ENCODE assay signal across 8 mouse cellular contexts in genomic region chr4:133814804-133815515, GRCm38 (mm10). TPM values are rescaled to one million over a fixed set of nuclear protein-coding genes. Genes with fewer than 3 reads are reported as not detected.
DNase-seq lines count a peak whose midpoint lies in the region; ATAC-seq and TF ChIP-seq lines count a peak whose summit lies in the region.

No protein-coding gene starts in this region.

- no peaks in the 10 kb centered on the region for H3K9me3 ChIP-seq in embryonic facial prominence, embryonic 11.5 days (replicated peaks; ENCODE audit: control insufficient read depth, low read length)
- H3K9me3 ChIP-seq in hindbrain, postnatal 0 days (ENCODE audit: low read length), result no peaks in the 10 kb centered on the region
- no peaks in the 10 kb centered on the region for H3K9me3 ChIP-seq in midbrain, embryonic 11.5 days (ENCODE audit: control insufficient read depth, low read length)

- peak overlapping the region; percentile 82 for H3K4me2 ChIP-seq in embryonic facial prominence, embryonic 11.5 days (ENCODE audit: low read depth, low read length)
- H3K4me2 ChIP-seq in hindbrain, postnatal 0 days (ENCODE audit: low read depth, low read length), result peak overlapping the region; percentile 63
- peak overlapping the region; percentile 49 for H3K4me2 ChIP-seq in midbrain, embryonic 11.5 days

- peak overlapping the region; percentile 90 for H3K9ac ChIP-seq in embryonic facial prominence, embryonic 11.5 days (replicated peaks; ENCODE audit: low read length)
- H3K9ac ChIP-seq in hindbrain, postnatal 0 days (replicated peaks; ENCODE audit: low read length), result peak overlapping the region; percentile 78
- peak overlapping the region; percentile 79 for H3K9ac ChIP-seq in midbrain, embryonic 11.5 days (ENCODE audit: low read length)

- H3K27me3 ChIP-seq in C2C12 (ENCODE audit: control insufficient read depth, insufficient read depth, insufficient read length), result no peaks in the 10 kb centered on the region
- H3K27me3 ChIP-seq in embryonic facial prominence, embryonic 11.5 days (ENCODE audit: control insufficient read depth, insufficient read depth, low read length), result no peaks in the 10 kb centered on the region
- H3K27me3 ChIP-seq in hindbrain, postnatal 0 days (ENCODE audit: insufficient read depth, low read length), result no peaks in the 10 kb centered on the region
- no peaks in the 10 kb centered on the region for H3K27me3 ChIP-seq in midbrain, embryonic 11.5 days (ENCODE audit: control insufficient read depth, insufficient read depth, low read length)

- peak; percentile 52 for DNase-seq in cerebellum, adult 9-10 months
- peak; percentile 46 for DNase-seq in embryonic facial prominence, embryonic 11.5 days (ENCODE audit: low spot score)
- no peak for DNase-seq in hindbrain, postnatal 0 days (ENCODE audit: low spot score)
- peak; percentile 95 for DNase-seq in midbrain, embryonic 11.5 days (ENCODE audit: low spot score, missing footprints)
- DNase-seq in left cerebral cortex, postnatal 36 days (ENCODE audit: low spot score in 2 of 2), result no peak

- no peak overlapping the region for H3ac ChIP-seq in C2C12 (ENCODE audit: control insufficient read depth, insufficient read length, low read depth)

- 0 out of 2 replicates have a peak, but pooled peaks cover 4% of the 10 kb centered on the region for H3K4me1 ChIP-seq in embryonic facial prominence, embryonic 11.5 days (ENCODE audit: control insufficient read depth, insufficient read depth, low read length)
- H3K4me1 ChIP-seq in hindbrain, postnatal 0 days (ENCODE audit: insufficient read depth, low read length), result 0 out of 2 replicates have a peak, but pooled peaks cover 6% of the 10 kb centered on the region
- H3K4me1 ChIP-seq in midbrain, embryonic 11.5 days (ENCODE audit: control insufficient read depth, insufficient read depth, low read length), result peaks cover 19% of the 10 kb centered on the region

- ATAC-seq in cerebellum, adult (ENCODE audit: insufficient number of reproducible peaks, low FRiP score, low TSS enrichment), result no peak
- ATAC-seq in embryonic facial prominence, embryonic 11.5 days (replicated peaks; ENCODE audit: insufficient number of reproducible peaks, low FRiP score, low TSS enrichment, low read depth), result no peak
- no peak for ATAC-seq in hindbrain, postnatal 0 days
- ATAC-seq in midbrain, embryonic 11.5 days (ENCODE audit: low FRiP score), result no peak
- no peak for ATAC-seq in monocyte, adult 5-6 weeks (replicated peaks; ENCODE audit: insufficient number of reproducible peaks, low FRiP score, low TSS enrichment, poor library complexity, severe bottlenecking)

- H3K79me2 ChIP-seq in C2C12 (ENCODE audit: control insufficient read depth, insufficient read depth), result no peaks in the 10 kb centered on the region

- H3K27ac ChIP-seq in embryonic facial prominence, embryonic 11.5 days (replicated peaks; ENCODE audit: low read depth, low read length), result peak overlapping the region; percentile 100
- H3K27ac ChIP-seq in hindbrain, postnatal 0 days, result peak overlapping the region; percentile 100
- peak overlapping the region; percentile 99 for H3K27ac ChIP-seq in midbrain, embryonic 11.5 days (ENCODE audit: low read depth, low read length)

- H3K79me3 ChIP-seq in C2C12 (ENCODE audit: low read depth), result no peaks in the 10 kb centered on the region

- intact Hi-C loops in left cerebral cortex, postnatal 36 days (cut with DNase I), result no loop called here

- H3K36me3 ChIP-seq in C2C12 (ENCODE audit: control insufficient read depth, insufficient read depth), result no peaks in the 10 kb centered on the region
- H3K36me3 ChIP-seq in embryonic facial prominence, embryonic 11.5 days (replicated peaks; ENCODE audit: control insufficient read depth, insufficient read depth, low read depth, low read length), result no peaks in the 10 kb centered on the region
- no peaks in the 10 kb centered on the region for H3K36me3 ChIP-seq in hindbrain, postnatal 0 days (ENCODE audit: insufficient read depth, low read length)
- H3K36me3 ChIP-seq in midbrain, embryonic 11.5 days (ENCODE audit: control insufficient read depth, insufficient read depth, low read length), result no peaks in the 10 kb centered on the region

- H3K4me3 ChIP-seq in C2C12 (ENCODE audit: insufficient read depth, poor library complexity, severe bottlenecking), result peak overlapping the region; percentile 40
- peak overlapping the region; percentile 61 for H3K4me3 ChIP-seq in embryonic facial prominence, embryonic 11.5 days (ENCODE audit: low read depth, low read length)
- H3K4me3 ChIP-seq in hindbrain, postnatal 0 days (ENCODE audit: low read length), result peak overlapping the region; percentile 64
- H3K4me3 ChIP-seq in midbrain, embryonic 11.5 days (ENCODE audit: low read depth, low read length), result peak overlapping the region; percentile 46

- WGBS in embryonic facial prominence, embryonic 11.5 days, result 4% methylated on average over 25 of the region's 25 CpGs
- WGBS in hindbrain, postnatal 0 days, result 14% methylated on average over 25 of the region's 25 CpGs
- 1% methylated on average over 25 of the region's 25 CpGs for WGBS in midbrain, embryonic 11.5 days

- no peak for TF ChIP-seq CTCF in C2C12 (IDR thresholded peaks at IDR 0.05; ENCODE audit: control insufficient read depth, insufficient read depth, insufficient read length)
- no peak for TF ChIP-seq CTCF in hindbrain, postnatal 0 days (IDR thresholded peaks at IDR 0.05; ENCODE audit: low read depth)

TF ChIP-seq in C2C12, 6 proteins besides CTCF, POLR2A, EP300 and RAD21:
- TF ChIP-seq MYOD1 (IDR thresholded peaks at IDR 0.05; ENCODE audit: control insufficient read depth, insufficient read length, low read depth) (no peak), CEBPB (IDR thresholded peaks at IDR 0.05; ENCODE audit: low read depth) (peak; percentile 16), MAX (IDR thresholded peaks at IDR 0.05) (no peak), MYOG (IDR thresholded peaks at IDR 0.05; ENCODE audit: control insufficient read depth, extremely low read depth, insufficient read length) (no peak)

RNA-seq across cellular contexts. Expression of gene Arid1a, which starts 58.4 kb away (rescaled TPM):
- 24.7 TPM for polyA plus RNA-seq in C2C12 (2012; fragmentation: generic; extraction: Trizol)
- polyA plus RNA-seq in embryonic facial prominence, embryonic 11.5 days (2014; fragmentation: Nextera tagmentation; extraction: Ambion mirVana), result 32.6 and 36.3 TPM in 2 replicates
- total RNA-seq in hindbrain, postnatal 0 days (2014; rRNA removed), result 54.1 and 59.1 TPM in 2 replicates
- 17.6 and 17.7 TPM in 2 replicates for polyA plus RNA-seq in hindbrain, postnatal 0 days (2015; fragmentation: Nextera tagmentation; extraction: Ambion mirVana)
- polyA plus RNA-seq in midbrain, embryonic 11.5 days (2014; fragmentation: Nextera tagmentation; extraction: Ambion mirVana), result 39.1 and 39.2 TPM in 2 replicates
- total RNA-seq in left cerebral cortex, postnatal 36 days (2021), result 10 to 100 TPM; 76.5 to 96.1 TPM
- total RNA-seq in monocyte, adult 5-6 weeks (2017), result 30.6 to 80.8 TPM (median 34.0 TPM) in 3 replicates

Comparison
In these comparisons a context has a peak if more than half of its experiments do, and no peak if none do; other contexts are left out.
1. DNase-seq: peak in cerebellum, adult 9-10 months (single experiment), embryonic facial prominence, embryonic 11.5 days (single experiment) and midbrain, embryonic 11.5 days (single experiment); none in hindbrain, postnatal 0 days (single experiment) and left cerebral cortex, postnatal 36 days (0 of 2).
2. Peak in every context shown above with its lines, with median percentiles within 50 percentile points of each other: H3K4me3 ChIP-seq, H3K27ac ChIP-seq, H3K4me2 ChIP-seq and H3K9ac ChIP-seq.